Mouse (Mus musculus) cerebellum, adult 9-10 months (tissue): ENCODE results near the gene Mtif3.
"Not testable (repeated sequence)": the region's sequence is repeated elsewhere in the genome, so short reads cannot be mapped to it uniquely, and the experiment has no call there.

Source experiments
- DNase-seq: peaks from one replicate; pipeline ENCODE4 v3.0.0; 2022

Gene Mtif3

GRCm38 (mm10) chr5:146948508-146949088, 15.0 kb downstream of the Mtif3 start, which contains the start of gene Gtf3a:
Gtf3a (plus strand) TSS chr5:146948657.
- peak; percentile 73 for DNase-seq

GRCm38 (mm10) chr5:146948041-146948507, 15.5 kb downstream of the Mtif3 start:
- no peak for DNase-seq

- DNase-seq: no peak
Measured at GRCm38 (mm10) chr5:146947497-146947896, 16.1 kb downstream of the Mtif3 start.

- DNase-seq: no peak
Measured at GRCm38 (mm10) chr5:146946682-146947081, 16.9 kb downstream of the Mtif3 start.

- no peak for DNase-seq
Measured at GRCm38 (mm10) chr5:146944568-146944967, 19.0 kb downstream of the Mtif3 start.

GRCm38 (mm10) chr5:146942965-146943364, 20.6 kb downstream of the Mtif3 start:
- no peak for DNase-seq

GRCm38 (mm10) chr5:146941939-146942338, 21.7 kb downstream of the Mtif3 start:
- not testable (repeated sequence) for DNase-seq

GRCm38 (mm10) chr5:146940219-146940618, 23.4 kb downstream of the Mtif3 start:
- DNase-seq: peak; percentile 68

- DNase-seq: no peak
Measured at GRCm38 (mm10) chr5:146939109-146939796, 24.3 kb downstream of the Mtif3 start.

GRCm38 (mm10) chr5:146937541-146938503, 25.8 kb downstream of the Mtif3 start:
- no peak for DNase-seq

- no peak for DNase-seq
Measured at GRCm38 (mm10) chr5:146933466-146933865, 30.1 kb downstream of the Mtif3 start.

- DNase-seq: no peak
Measured at GRCm38 (mm10) chr5:146931904-146932553, 31.6 kb downstream of the Mtif3 start.

GRCm38 (mm10) chr5:146931422-146931821, 32.2 kb downstream of the Mtif3 start:
- DNase-seq: no peak

- DNase-seq: no peak
Measured at GRCm38 (mm10) chr5:146926673-146927072, 36.9 kb downstream of the Mtif3 start.

- DNase-seq: no peak
Measured at GRCm38 (mm10) chr5:146923547-146923946, 40.1 kb downstream of the Mtif3 start.

- no peak for DNase-seq
Measured at GRCm38 (mm10) chr5:146921224-146921623, 42.4 kb downstream of the Mtif3 start.

- no peak for DNase-seq
Measured at GRCm38 (mm10) chr5:146920314-146921161, 43.1 kb downstream of the Mtif3 start.

- no peak for DNase-seq
Measured at GRCm38 (mm10) chr5:146919874-146920273, 43.7 kb downstream of the Mtif3 start.

GRCm38 (mm10) chr5:146917357-146917756, 46.2 kb downstream of the Mtif3 start:
- not testable (repeated sequence) for DNase-seq

GRCm38 (mm10) chr5:146916806-146917205, 46.8 kb downstream of the Mtif3 start:
- DNase-seq: no peak

- DNase-seq: no peak
Measured at GRCm38 (mm10) chr5:146916273-146916672, 47.3 kb downstream of the Mtif3 start.
